Mouse (Mus musculus): ENCODE measurements at regions not wholly inside any gene's neighbourhood (a gene's known extent, or its start where the extent isn't known, plus 50 kb on each side); places are given as distances from the start of the nearest gene placed in this dataset.
A peak's percentile ranks its signal among the peaks of the same experiment; 100 is the strongest.

- DNase-seq (ENCODE audit: low spot score), result no peak
Observed at GRCm38 (mm10) chr7:95082248-95082647, 1088.8 kb upstream of the Tenm4 start.

GRCm38 (mm10) chr7:95084328-95084727 lies 1086.7 kb upstream of the Tenm4 start:
- no peak for DNase-seq (ENCODE audit: low spot score)

- peak; percentile 58 for DNase-seq (ENCODE audit: low spot score)
Observed at GRCm38 (mm10) chr7:95091360-95091759, 1079.7 kb upstream of the Tenm4 start.

- no peak for DNase-seq (ENCODE audit: low spot score)
Observed at GRCm38 (mm10) chr7:95129020-95129419, 1042.0 kb upstream of the Tenm4 start.

GRCm38 (mm10) chr7:95133038-95133437 lies 1038.0 kb upstream of the Tenm4 start:
- DNase-seq (ENCODE audit: low spot score), result no peak

GRCm38 (mm10) chr7:95134062-95134625 lies 1036.9 kb upstream of the Tenm4 start:
- no peak for DNase-seq (ENCODE audit: low spot score)

GRCm38 (mm10) chr7:95141778-95142177 lies 1029.3 kb upstream of the Tenm4 start:
- DNase-seq (ENCODE audit: low spot score), result no peak

- DNase-seq (ENCODE audit: low spot score), result peak; percentile 27
Observed at GRCm38 (mm10) chr7:95143037-95143436, 1028.0 kb upstream of the Tenm4 start.

Measured in retina, embryonic 14.5 days (tissue).